Mouse (Mus musculus): Measurements from ENCODE around the gene Cldn14. TPM values are rescaled to one million over a fixed set of nuclear protein-coding genes. Genes with fewer than 3 reads are reported as not detected.

Gene Cldn14
- polyA plus RNA-seq, 1 experiment from 2014 or later: not detected

GRCm38 (mm10) chr16:93947396-93947795, 61.2 kb downstream of the Cldn14 start:
- no peak overlapping the region for H3K9ac ChIP-seq (replicated peaks; ENCODE audit: low read depth, low read length)
- no peaks in the 10 kb centered on the region for H3K9me3 ChIP-seq (ENCODE audit: control insufficient read depth, low read length)
- no peak overlapping the region for H3K27ac ChIP-seq (ENCODE audit: low read depth, low read length)
- no peak overlapping the region for H3K4me2 ChIP-seq (ENCODE audit: low read depth, low read length)
- no peak overlapping the region for H3K4me3 ChIP-seq (ENCODE audit: low read depth, low read length)
- no peaks in the 10 kb centered on the region for H3K36me3 ChIP-seq (ENCODE audit: control insufficient read depth, insufficient read depth, low read length)
- 89% methylated on average over 4 of the region's 4 CpGs for WGBS
- no peaks in the 10 kb centered on the region for H3K4me1 ChIP-seq (ENCODE audit: control insufficient read depth, insufficient read depth, low read length)
- ATAC-seq (ENCODE audit: low read depth): no peak
- H3K27me3 ChIP-seq (ENCODE audit: control insufficient read depth, insufficient read depth, low read length): no peaks in the 10 kb centered on the region

GRCm38 (mm10) chr16:93944301-93944700, 64.3 kb downstream of the Cldn14 start:
- ATAC-seq (ENCODE audit: low read depth): no peak
- 76% methylated on average over 6 of the region's 6 CpGs for WGBS
- no peak overlapping the region for H3K4me3 ChIP-seq (ENCODE audit: low read depth, low read length)
- H3K36me3 ChIP-seq (ENCODE audit: control insufficient read depth, insufficient read depth, low read length): no peaks in the 10 kb centered on the region
- no peak overlapping the region for H3K4me2 ChIP-seq (ENCODE audit: low read depth, low read length)
- no peak overlapping the region for H3K27ac ChIP-seq (ENCODE audit: low read depth, low read length)
- no peak overlapping the region for H3K9ac ChIP-seq (replicated peaks; ENCODE audit: low read depth, low read length)
- no peaks in the 10 kb centered on the region for H3K27me3 ChIP-seq (ENCODE audit: control insufficient read depth, insufficient read depth, low read length)
- H3K9me3 ChIP-seq (ENCODE audit: control insufficient read depth, low read length): no peaks in the 10 kb centered on the region
- H3K4me1 ChIP-seq (ENCODE audit: control insufficient read depth, insufficient read depth, low read length): no peaks in the 10 kb centered on the region

GRCm38 (mm10) chr16:93942796-93943502, 65.7 kb downstream of the Cldn14 start:
- no peak overlapping the region for H3K27ac ChIP-seq (ENCODE audit: low read depth, low read length)
- WGBS: 94% methylated on average over 10 of the region's 10 CpGs
- H3K36me3 ChIP-seq (ENCODE audit: control insufficient read depth, insufficient read depth, low read length): no peaks in the 10 kb centered on the region

GRCm38 (mm10) chr16:93941781-93942567, 66.7 kb downstream of the Cldn14 start:
- no peak for ATAC-seq (ENCODE audit: low read depth)
- 72% methylated on average over 10 of the region's 10 CpGs for WGBS
- Histone ChIP-seq H3K4me2 (ENCODE audit: low read depth, low read length) (no peak overlapping the region), H3K9ac (replicated peaks; ENCODE audit: low read depth, low read length) (no peak overlapping the region), H3K4me3 (ENCODE audit: low read depth, low read length) (no peak overlapping the region), H3K4me1 (ENCODE audit: control insufficient read depth, insufficient read depth, low read length) (no peaks in the 10 kb centered on the region), H3K27ac (ENCODE audit: low read depth, low read length) (no peak overlapping the region), H3K36me3 (ENCODE audit: control insufficient read depth, insufficient read depth, low read length) (no peaks in the 10 kb centered on the region), H3K27me3 (ENCODE audit: control insufficient read depth, insufficient read depth, low read length) (no peaks in the 10 kb centered on the region), H3K9me3 (ENCODE audit: control insufficient read depth, low read length) (no peaks in the 10 kb centered on the region)

More at GRCm38 (mm10) chr16:93942796-93943502, 65.7 kb downstream of the Cldn14 start:
- no peak overlapping the region for H3K4me2 ChIP-seq (ENCODE audit: low read depth, low read length)
- no peaks in the 10 kb centered on the region for H3K4me1 ChIP-seq (ENCODE audit: control insufficient read depth, insufficient read depth, low read length)
- H3K9ac ChIP-seq (replicated peaks; ENCODE audit: low read depth, low read length): no peak overlapping the region
- H3K9me3 ChIP-seq (ENCODE audit: control insufficient read depth, low read length): no peaks in the 10 kb centered on the region
- ATAC-seq (ENCODE audit: low read depth): no peak
- H3K4me3 ChIP-seq (ENCODE audit: low read depth, low read length): no peak overlapping the region
- H3K27me3 ChIP-seq (ENCODE audit: control insufficient read depth, insufficient read depth, low read length): no peaks in the 10 kb centered on the region

GRCm38 (mm10) chr16:93939961-93940360, 68.7 kb downstream of the Cldn14 start:
- ATAC-seq (ENCODE audit: low read depth): no peak
- Histone ChIP-seq H3K9me3 (ENCODE audit: control insufficient read depth, low read length) (no peaks in the 10 kb centered on the region), H3K4me2 (ENCODE audit: low read depth, low read length) (no peak overlapping the region), H3K4me1 (ENCODE audit: control insufficient read depth, insufficient read depth, low read length) (no peaks in the 10 kb centered on the region), H3K36me3 (ENCODE audit: control insufficient read depth, insufficient read depth, low read length) (no peaks in the 10 kb centered on the region), H3K9ac (replicated peaks; ENCODE audit: low read depth, low read length) (no peak overlapping the region), H3K4me3 (ENCODE audit: low read depth, low read length) (no peak overlapping the region), H3K27ac (ENCODE audit: low read depth, low read length) (no peak overlapping the region), H3K27me3 (ENCODE audit: control insufficient read depth, insufficient read depth, low read length) (no peaks in the 10 kb centered on the region; the same call in 1 of the 2 replicates)
- WGBS: 86% methylated on average over 4 of the region's 4 CpGs

GRCm38 (mm10) chr16:93938400-93938846, 70.2 kb downstream of the Cldn14 start:
- H3K9ac ChIP-seq (replicated peaks; ENCODE audit: low read depth, low read length): no peak overlapping the region
- H3K4me3 ChIP-seq (ENCODE audit: low read depth, low read length): no peak overlapping the region
- H3K27me3 ChIP-seq (ENCODE audit: control insufficient read depth, insufficient read depth, low read length): peaks cover 3% of the 10 kb centered on the region; the same call in 1 of the 2 replicates
- WGBS: 15% methylated on average over 16 of the region's 16 CpGs
- no peak for ATAC-seq (ENCODE audit: low read depth)
- peak overlapping the region; percentile 31; the same call in 1 of the 2 replicates for H3K4me2 ChIP-seq (ENCODE audit: low read depth, low read length)
- H3K27ac ChIP-seq (ENCODE audit: low read depth, low read length): no peak overlapping the region
- no peaks in the 10 kb centered on the region for H3K36me3 ChIP-seq (ENCODE audit: control insufficient read depth, insufficient read depth, low read length)
- no peaks in the 10 kb centered on the region for H3K9me3 ChIP-seq (ENCODE audit: control insufficient read depth, low read length)
- H3K4me1 ChIP-seq (ENCODE audit: control insufficient read depth, insufficient read depth, low read length): no peaks in the 10 kb centered on the region

GRCm38 (mm10) chr16:93935009-93935408, 73.6 kb downstream of the Cldn14 start:
- no peaks in the 10 kb centered on the region for H3K4me1 ChIP-seq (ENCODE audit: control insufficient read depth, insufficient read depth, low read length)
- no peaks in the 10 kb centered on the region for H3K9me3 ChIP-seq (ENCODE audit: control insufficient read depth, low read length)
- H3K4me2 ChIP-seq (ENCODE audit: low read depth, low read length): no peak overlapping the region
- no peak overlapping the region for H3K27ac ChIP-seq (ENCODE audit: low read depth, low read length)
- H3K4me3 ChIP-seq (ENCODE audit: low read depth, low read length): no peak overlapping the region
- no peaks in the 10 kb centered on the region for H3K36me3 ChIP-seq (ENCODE audit: control insufficient read depth, insufficient read depth, low read length)
- ATAC-seq (ENCODE audit: low read depth): no peak
- 24% methylated on average over 7 of the region's 7 CpGs for WGBS
- H3K27me3 ChIP-seq (ENCODE audit: control insufficient read depth, insufficient read depth, low read length): peaks cover 3% of the 10 kb centered on the region; the same call in 1 of the 2 replicates
- no peak overlapping the region for H3K9ac ChIP-seq (replicated peaks; ENCODE audit: low read depth, low read length)

GRCm38 (mm10) chr16:93934588-93934987, 74.0 kb downstream of the Cldn14 start:
- Histone ChIP-seq H3K4me1 (ENCODE audit: control insufficient read depth, insufficient read depth, low read length) (no peaks in the 10 kb centered on the region), H3K27me3 (ENCODE audit: control insufficient read depth, insufficient read depth, low read length) (peaks cover 3% of the 10 kb centered on the region; the same call in 1 of the 2 replicates), H3K27ac (ENCODE audit: low read depth, low read length) (no peak overlapping the region), H3K4me3 (ENCODE audit: low read depth, low read length) (no peak overlapping the region), H3K4me2 (ENCODE audit: low read depth, low read length) (no peak overlapping the region), H3K9me3 (ENCODE audit: control insufficient read depth, low read length) (no peaks in the 10 kb centered on the region), H3K9ac (replicated peaks; ENCODE audit: low read depth, low read length) (no peak overlapping the region), H3K36me3 (ENCODE audit: control insufficient read depth, insufficient read depth, low read length) (no peaks in the 10 kb centered on the region)
- 17% methylated on average over 13 of the region's 13 CpGs for WGBS
- ATAC-seq (ENCODE audit: low read depth): no peak
